Mouse (Mus musculus) embryonic fibroblast, embryonic 13.5 days (primary cell): ENCODE measurements around the gene Psmd12.

Source experiments
- CTCF ChIP-seq: IDR thresholded peaks from 2 replicates; pipeline ENCODE4 v1.5.1; 2011; ENCODE audit warnings: mild to moderate bottlenecking, control low read depth, low read length, moderate library complexity, borderline replicate concordance; ENCODE audit not compliant: insufficient read depth
- POLR2A ChIP-seq: IDR thresholded peaks from 2 replicates; pipeline ENCODE4 v1.6.1; 2011; ENCODE audit warnings: low read depth, mild to moderate bottlenecking, control low read depth, low read length, moderate library complexity

GRCm38 (mm10) chr11:107463251-107463681 lies 16.0 kb upstream of the Psmd12 start:
- TF ChIP-seq CTCF (no peak), POLR2A (no peak)
